Mouse (Mus musculus) lung, postnatal 0 days (tissue): Measurements from ENCODE around the gene Clip2.

ENCODE experiments used
- CTCF ChIP-seq: IDR thresholded peaks from 2 replicates; pipeline ENCODE4 v1.5.1; 2016; ENCODE audit warnings: antibody characterized with exemption, mild to moderate bottlenecking
- EP300 ChIP-seq: IDR thresholded peaks from 2 replicates; pipeline ENCODE4 v1.6.1; 2016; ENCODE audit warnings: antibody characterized with exemption, mild to moderate bottlenecking, control low read depth

DNA sequence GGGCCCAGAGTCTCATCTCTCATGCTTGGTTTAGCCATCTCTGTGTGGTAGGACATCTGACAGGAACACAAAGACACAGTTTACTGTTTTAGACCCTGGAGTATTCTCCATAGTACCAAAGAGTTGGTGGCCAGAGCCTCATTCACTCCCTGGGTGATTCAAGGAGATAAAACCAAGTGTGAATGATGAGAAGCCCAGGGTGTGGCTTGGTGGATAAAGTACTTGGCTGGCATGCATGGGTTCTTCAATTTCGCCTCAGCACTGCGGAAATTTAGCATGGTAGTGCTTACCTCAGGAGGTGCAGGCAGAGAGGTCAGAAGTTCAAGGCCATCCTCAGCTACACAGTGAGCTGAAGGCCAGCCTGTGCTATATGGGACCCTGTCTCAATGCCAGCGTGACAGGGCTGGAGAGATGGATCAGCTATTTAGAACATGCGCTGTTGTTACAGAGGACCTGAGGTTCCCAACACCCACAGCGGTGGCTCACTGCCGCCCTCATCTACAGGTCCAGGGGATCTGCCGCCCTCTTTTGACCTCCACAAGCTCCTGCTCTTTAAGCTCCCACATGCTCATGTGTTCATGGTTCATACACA lies 82.6 kb downstream of the Clip2 start:
- TF ChIP-seq CTCF, result no peak
- TF ChIP-seq EP300, result no peak
